Mouse (Mus musculus) liver, adult (tissue): Measurements from ENCODE around the gene Coa3.

Experiments used
- GATA4 ChIP-seq: IDR thresholded peaks from 2 replicates; pipeline ENCODE4 v1.6.1; 2014; ENCODE audit warnings: mild to moderate bottlenecking, low read length; ENCODE audit not compliant: insufficient replicate concordance

The Coa3 gene

DNA sequence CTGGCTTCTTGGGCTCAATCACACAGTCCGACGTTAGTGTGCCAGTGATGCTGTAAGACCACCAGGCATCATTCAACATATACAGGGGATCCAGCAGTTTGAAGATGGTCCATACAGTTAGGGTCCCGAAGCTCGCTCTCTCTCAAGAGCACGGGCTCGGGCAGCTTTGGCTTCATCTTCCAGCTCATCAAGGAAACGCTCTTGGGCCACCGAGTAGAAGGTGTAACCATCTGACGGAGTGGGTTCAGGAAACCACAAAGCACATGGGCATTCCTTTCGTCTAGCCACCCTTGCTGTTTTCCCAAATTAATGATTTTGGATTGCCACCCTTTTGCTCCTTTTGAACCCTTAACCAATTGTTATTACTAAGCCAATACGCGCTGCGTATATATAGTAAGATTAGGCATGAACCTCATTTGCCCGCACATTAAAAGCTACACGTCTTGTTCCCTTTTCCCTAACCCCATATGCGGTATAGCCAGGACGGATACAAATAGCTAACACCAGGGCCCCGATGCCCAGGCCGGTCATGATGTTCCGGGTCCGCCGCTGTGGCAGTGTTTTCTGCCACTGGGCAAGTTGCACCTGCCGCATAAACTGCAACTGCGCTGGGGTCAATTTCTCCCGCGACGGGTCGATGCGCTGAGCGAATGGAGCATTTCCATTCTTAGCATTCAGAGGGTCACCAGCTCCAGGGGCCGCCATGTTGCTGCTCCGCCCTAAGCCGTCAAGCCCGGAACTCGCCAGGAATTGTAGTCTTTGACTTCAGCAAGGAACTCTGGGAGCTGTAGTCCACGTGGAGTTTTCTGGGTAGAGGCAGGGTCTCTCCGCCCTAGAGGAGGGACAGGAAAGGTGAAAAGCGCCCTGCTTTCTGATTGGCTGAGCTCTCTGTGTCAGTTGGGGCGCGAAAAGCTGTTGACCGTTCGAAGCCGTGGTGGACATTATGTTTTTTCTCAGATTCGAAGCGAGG is at the start of gene Coa3, which contains the start of gene Cntd1:
Gene Coa3 (minus strand): TSS at position 892 of the 970 bp plus-strand sequence.
Gene Cntd1 (plus strand): TSS at position 790 of the 970 bp plus-strand sequence.
- TF ChIP-seq GATA4 = no peak

DNA sequence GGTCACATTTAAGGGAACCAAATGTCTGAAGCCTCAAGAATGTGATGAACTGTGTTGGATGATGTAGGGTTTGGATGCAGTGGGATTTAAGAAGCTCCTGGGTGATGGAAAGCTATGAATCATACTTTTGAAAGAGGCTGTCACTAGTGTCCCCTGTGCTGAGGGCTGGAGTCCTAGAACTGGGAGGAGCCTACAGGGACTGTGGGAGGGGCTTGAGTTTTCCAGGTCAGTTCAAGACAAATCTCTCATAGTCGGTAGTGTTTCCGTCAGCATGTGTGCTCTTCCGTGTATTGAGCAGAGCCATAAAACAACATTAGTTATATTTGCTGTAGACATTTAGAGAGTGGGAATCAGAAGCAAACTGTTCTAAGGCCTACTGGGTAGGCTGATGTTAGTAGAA is 48.4 kb upstream of the Coa3 start:
- no peak for TF ChIP-seq GATA4

DNA sequence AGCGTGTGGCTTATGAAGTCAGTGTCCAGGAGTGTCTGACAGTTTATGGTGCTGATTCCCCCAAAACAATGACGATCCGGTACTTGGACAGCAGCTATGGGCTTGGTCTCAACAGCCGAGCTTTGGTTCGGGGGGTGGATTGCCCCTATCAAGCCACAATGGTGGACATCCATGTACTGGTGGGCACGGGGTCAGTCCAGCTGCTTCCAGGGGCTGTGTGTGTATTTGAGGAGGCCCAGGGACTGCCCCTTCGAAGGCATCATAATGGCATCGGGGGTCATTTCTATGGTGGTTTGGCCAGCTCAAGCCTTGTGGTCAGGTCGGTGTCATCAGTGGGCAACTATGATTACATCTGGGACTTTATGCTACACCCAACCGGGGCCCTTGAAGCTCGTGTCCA is 47.2 kb upstream of the Coa3 start:
- no peak for TF ChIP-seq GATA4

DNA sequence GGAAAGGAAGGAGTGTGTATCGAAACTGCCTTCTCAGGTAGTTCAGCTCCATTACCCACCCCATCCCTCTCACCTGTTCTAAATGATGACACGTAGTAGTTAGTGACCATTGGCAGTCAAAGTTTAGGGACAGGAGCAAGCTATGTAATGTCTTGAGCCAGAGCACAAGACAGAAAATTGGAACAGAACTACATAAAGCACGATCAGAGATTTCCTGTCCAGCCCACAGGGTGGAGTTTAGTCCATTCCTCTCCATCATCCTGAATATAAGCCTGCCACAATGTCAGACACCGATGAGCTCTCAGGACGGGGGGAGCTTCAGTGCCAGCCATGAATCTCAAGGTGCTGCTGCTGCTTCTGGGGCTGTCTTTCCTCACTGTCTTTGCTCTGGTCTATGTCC is 45.8 kb upstream of the Coa3 start, which contains the start of gene Aoc2:
Gene Aoc2 (plus strand): TSS at position 301 of the 400 bp plus-strand sequence.
- no peak for TF ChIP-seq GATA4

DNA sequence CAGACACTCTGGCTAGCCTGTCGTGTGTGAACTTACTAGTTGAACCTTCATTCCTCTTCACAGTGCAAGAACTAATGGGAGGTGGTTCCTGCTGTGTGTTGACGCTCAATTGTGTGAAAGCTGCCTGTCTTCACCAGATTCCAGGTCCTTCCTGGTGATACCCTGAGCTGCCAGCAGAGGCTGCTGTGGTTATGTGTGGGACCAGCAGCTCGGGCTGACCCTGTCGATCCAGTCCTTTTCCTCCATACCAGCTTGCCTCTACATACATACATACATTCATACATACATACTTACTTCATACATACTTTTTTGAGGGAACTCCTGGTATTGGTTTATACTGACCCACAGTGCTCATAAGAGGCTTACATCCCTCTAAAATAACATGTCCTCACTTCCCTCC is 44.7 kb upstream of the Coa3 start:
- TF ChIP-seq GATA4 = no peak

DNA sequence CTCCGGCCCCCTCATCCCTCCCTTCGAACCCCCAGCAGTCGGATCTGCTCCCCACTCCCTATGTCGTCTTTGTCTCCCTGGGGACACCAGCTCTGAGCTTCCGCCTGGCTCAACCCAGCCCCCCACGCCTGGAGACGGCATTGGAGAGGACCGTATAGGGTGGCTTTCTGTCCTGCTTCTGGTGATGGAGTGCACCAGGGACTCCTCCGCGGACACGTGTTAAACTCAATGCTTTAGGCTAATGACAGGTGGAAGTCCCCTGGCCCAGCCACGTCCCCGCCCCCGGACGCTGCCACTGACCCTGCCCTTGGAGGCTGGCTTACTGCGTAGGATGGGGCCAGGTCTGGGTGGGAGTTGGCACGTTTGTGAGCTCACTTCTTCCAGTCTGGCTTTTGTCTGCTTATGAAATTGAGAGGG is 37.6 kb upstream of the Coa3 start:
- TF ChIP-seq GATA4 = no peak

DNA sequence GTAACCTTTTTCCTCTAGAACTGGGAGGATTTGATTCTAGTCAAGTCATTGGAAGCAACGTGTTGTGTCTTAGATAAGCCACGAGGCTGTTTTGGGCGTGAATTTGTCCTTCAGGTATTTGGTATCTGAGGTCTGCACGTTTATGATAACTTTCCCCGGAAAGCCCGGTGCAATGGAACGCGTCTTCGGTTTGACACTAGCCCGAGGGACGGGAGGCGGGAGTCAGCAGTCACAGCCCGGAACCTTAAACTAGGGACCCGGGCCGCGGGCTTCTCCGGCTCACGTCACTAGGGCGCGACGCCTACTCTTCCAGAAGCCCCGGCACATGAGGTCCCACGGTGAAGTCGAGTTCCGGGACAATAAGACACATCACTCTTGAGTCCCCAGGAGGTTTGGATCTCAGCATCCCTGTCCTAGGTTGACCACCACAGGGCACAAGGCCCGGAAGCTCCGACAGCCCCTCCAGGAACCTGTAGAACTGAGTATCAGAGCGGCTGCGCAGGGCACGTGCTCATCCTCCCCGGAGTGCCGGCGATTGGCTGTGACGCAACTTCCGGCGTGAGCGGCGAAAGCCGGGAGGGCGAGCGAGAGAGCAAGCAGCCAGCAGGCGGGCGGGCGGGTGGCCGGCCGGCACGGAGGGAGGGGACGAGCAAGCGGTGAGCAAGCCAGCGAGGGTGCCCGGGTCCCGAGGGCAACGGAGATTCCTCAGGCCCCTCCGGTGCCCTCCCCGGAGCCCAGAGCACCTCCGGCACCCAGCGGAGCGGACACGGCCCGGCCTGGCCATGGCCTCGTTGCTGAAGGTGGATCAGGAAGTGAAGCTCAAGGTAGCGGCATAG is 37.0 kb upstream of the Coa3 start, which contains the start of gene Psme3:
Gene Psme3 (plus strand): TSS at position 549 of the 836 bp plus-strand sequence.
- peak; percentile 19; the same call in 1 of the 2 replicates for TF ChIP-seq GATA4

DNA sequence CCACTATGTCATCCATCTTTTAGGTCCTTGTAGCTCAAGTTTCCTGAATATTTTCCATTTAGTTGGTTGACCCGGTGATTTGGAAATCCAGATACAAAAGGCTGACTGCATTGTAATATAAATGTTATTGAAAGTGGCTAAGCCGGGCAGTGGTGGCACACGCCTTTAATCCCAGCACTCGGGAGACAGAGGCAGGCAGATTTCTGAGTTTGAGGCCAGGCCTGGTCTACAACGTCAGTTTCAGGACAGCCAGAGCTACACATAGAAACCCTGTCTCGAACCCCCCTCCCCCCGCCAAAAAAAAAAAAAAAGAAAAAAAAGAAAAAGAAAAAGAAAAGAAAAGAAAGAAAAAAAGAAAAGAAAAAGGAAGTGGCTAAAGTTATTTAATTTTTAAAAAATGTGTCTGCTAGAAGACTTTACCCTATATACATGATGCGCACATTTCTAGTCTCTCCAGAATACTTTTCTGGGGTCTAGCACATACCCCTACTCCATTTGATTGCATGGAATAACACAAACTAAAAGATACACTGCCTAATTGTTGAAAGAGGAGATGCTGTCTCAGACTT is 36.3 kb upstream of the Coa3 start:
- TF ChIP-seq GATA4 = no peak

DNA sequence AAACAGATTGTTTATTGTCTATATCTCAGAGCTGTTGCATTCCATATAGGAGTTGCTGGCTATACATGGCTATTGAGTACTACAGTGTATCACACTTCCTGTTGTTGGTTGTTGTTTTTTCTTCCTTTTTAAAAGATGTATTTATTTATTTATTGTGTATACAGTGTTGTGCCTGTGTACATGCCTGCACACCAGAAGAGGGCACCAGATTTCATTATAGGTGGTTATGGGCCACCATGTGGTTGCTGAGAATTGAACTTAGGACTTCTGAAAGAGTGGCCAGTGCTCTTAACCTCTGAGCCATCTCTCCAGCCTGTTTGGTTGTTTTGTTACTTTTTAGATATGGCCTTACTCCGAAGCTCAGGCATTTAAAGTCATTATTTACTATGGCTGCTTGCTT is 35.7 kb upstream of the Coa3 start:
- no peak for TF ChIP-seq GATA4

DNA sequence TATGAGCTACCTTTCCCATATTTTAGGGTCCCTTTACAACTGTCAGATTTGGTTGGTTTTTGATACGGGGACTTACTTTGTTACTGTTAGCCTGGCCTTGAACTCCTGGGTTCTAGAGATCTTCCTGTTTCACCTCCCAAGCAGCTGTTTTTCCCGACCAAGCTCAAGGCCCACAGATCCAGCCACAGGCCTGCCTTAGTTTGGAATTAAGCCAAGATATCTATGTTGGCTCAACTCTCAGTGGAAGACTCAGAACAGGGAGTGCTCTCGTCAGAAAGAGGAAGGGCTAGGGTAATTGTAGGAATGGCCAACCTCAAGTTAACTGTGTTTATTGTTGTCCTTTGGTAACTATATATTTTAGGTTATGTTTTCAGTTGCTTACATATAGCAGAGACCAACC is 33.2 kb upstream of the Coa3 start:
- TF ChIP-seq GATA4 = no peak

DNA sequence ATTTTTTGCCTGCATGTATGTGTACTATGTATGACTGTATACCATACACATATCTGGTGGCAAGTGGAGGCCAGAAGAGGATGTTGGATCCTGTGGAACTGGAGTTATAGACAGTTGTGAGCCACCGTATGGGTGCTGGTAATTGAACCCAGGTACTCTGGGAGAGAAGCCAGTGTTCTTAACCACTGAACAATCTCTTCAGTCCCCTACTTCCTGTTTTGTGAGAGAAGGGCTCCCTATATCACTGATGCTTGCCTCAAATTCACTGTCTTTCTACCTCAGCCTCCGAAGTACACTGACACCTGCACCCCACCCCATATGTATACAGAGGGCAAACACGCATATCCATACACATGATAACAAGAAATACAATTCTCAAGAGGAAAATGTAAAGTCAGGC is 32.2 kb upstream of the Coa3 start:
- no peak for TF ChIP-seq GATA4

DNA sequence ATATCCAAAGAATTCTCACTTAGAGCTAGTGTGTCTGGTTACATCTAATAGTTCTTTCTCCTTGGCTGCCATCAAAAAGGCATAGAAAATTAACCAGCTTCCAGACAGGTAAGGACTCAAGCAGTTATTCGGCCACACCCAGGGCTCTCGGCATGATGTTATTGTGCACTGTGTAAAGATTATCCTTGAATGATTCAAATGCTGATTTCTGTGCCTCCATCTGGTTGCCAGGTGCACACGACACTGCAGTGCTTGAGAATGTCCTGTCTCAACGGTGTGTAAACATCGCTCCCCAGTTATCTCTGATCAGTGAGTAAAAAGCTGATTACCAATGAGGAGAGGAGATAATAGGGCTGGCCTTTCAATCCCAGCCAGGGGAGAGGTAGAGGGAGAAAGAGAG is 28.8 kb upstream of the Coa3 start:
- no peak for TF ChIP-seq GATA4

DNA sequence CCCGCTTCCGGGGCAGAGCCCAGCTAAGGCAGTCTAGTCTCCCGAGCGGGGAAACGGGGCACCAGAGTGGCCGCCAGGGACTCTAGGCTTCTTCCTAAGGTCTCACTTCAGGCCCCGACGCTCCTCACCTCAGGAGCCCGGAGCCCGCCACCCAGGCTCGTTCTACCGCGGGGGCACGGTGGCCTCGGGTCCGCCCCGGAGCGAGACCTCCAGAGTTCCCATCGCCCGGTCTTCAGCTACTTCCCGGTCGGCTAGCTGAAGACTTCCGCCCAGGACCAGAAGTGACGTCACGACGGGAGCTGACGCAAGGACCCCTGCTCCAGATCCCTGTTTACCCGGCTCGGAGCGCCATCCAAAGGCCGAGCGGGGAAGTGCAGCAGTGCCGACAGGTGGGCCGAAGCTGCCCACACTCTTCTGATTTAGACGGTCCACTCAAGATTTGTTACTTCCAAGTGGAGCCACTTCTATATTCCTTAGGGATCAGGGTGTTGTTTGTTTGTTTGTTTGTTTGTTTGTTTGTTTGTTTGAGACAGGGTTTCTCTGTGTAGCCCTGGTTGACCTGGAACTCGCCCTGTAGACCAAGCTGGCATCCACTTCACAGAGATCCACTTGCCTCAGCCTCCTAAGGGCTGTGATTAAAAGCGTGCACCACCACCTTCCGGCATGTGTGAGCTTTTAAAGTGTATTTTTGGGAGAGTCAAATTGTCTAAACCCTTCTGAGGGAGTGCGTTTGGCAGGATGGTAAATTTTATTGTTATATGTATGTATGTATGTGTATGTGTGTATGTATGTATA is 23.3 kb upstream of the Coa3 start, which contains the start of gene Becn1:
Gene Becn1 (minus strand): TSS at position 283 of the 795 bp plus-strand sequence.
- TF ChIP-seq GATA4 = no peak

DNA sequence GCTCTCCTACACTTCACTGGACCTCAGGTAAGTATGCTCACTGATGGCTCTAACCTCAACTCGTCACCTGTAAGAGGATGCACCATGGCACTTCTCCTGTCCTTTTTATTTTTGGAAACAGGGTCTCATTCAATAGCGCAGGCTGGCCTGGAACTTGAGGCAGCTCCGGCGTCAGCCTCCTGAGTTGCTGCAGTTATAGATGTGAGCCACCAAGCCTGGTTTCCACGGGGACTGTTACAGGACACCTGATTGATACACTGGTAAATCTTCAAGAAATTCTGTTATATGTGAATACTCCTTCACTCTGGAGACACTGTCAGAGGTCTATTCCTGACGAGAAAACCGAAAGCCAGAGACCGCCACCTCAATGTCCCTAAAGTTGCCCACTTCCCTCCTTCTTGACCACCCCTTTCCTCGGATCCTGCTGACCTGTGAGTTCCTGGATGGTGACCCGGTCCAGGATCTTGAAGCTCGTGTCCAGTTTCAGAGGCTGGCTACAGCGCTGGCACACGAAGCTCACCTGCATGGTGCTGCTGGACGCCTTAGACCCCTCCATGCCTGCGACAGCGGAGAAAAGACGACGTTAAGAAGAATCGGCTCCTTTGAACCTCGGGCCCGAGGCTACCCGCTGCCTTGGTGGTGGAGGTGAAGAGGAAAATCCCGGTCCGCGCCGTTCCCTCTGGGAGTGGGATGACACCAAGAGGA is 22.5 kb upstream of the Coa3 start:
- no peak for TF ChIP-seq GATA4
